Mouse (Mus musculus) heart, embryonic 10.5 days (tissue): ENCODE results near the gene Irf1. TPM values are rescaled to one million over a fixed set of nuclear protein-coding genes. Genes with fewer than 3 reads are reported as not detected.

Source experiments
- microRNA-seq: library from miRNA; unstranded; fragments of <30 nt; microRNA quantifications from one replicate; pipeline ENCODE4, GENCODE M21; 2017
- polyA plus RNA-seq: library from polyadenylated mRNA; unstranded; fragments of >200 nt; fragmentation: Nextera tagmentation; extraction: Ambion mirVana; gene quantifications from 2 replicates; pipeline ENCODE4 v1.2.1, GENCODE M21; 2016

The Irf1 gene
- polyA plus RNA-seq, 1 experiment from 2014 or later = 7.9 TPM

Small RNA genes lying within 50 kb of the gene (microRNA-seq; reads per million reads assigned to microRNA genes)
- gene Mir7671 = not detected

Other genes starting within 250 kb of the Irf1 start
- gene Kif3a, start 202.6 kb upstream of the Irf1 start, polyA plus RNA-seq = 32.7 and 47.1 TPM in 2 replicates
- gene Il4, start 151.3 kb upstream of the Irf1 start, polyA plus RNA-seq = 0.39 and 0.72 TPM in 2 replicates
- not detected in 2 replicates for gene Il13, start 135.3 kb upstream of the Irf1 start, polyA plus RNA-seq
- 22.0 and 26.5 TPM in 2 replicates for gene Rad50, start 62.7 kb upstream of the Irf1 start, polyA plus RNA-seq
- not detected in 2 replicates for gene Il5, start 49.2 kb upstream of the Irf1 start, polyA plus RNA-seq
- not detected in 2 replicates for gene Gm17334, start 3.2 kb downstream of the Irf1 start, polyA plus RNA-seq
- 0.15 and 0.27 TPM in 2 replicates for gene Gm12216, start 89.2 kb downstream of the Irf1 start, polyA plus RNA-seq
- 7.7 and 9.9 TPM in 2 replicates for gene Slc22a5, start 121.6 kb downstream of the Irf1 start, polyA plus RNA-seq
- 1.7 and 2.7 TPM in 2 replicates for gene Slc22a21, start 210.3 kb downstream of the Irf1 start, polyA plus RNA-seq